Mouse (Mus musculus) cerebellum, postnatal 4 days (tissue): ENCODE measurements around the gene Duoxa2.

Experiments
- DNase-seq, 2 experiments: peaks; one replicate each; pipeline ENCODE4 v3.0.0; 2022; ENCODE audit warnings: low spot score in 2 of 2, mixed read lengths in 1 of 2

The Duoxa2 gene

DNA sequence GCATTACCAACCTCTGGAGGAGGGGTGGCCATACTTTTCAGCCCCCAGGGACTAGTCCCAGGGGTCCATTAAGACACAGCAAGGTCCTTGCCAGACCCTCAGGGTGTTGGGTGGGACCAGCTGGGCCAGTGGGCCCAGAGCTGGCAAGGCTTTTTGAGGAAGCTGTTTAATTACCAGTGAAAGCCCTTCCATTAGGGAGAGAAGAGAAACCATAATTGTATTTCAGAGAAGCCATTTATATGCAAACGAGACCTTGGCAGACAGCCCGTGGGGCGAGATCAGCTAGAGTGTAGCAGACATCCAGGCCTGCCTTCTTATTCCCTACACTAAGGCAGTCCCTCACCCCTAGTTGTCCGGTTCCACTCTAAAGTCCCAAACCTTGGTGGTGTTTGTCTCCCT is 53.2 kb downstream of the Duoxa2 start:
- DNase-seq: peak in 1 of 2 experiments; percentile 76
